Mouse (Mus musculus): Measurements from ENCODE around the gene Prkar2a.

DNA sequence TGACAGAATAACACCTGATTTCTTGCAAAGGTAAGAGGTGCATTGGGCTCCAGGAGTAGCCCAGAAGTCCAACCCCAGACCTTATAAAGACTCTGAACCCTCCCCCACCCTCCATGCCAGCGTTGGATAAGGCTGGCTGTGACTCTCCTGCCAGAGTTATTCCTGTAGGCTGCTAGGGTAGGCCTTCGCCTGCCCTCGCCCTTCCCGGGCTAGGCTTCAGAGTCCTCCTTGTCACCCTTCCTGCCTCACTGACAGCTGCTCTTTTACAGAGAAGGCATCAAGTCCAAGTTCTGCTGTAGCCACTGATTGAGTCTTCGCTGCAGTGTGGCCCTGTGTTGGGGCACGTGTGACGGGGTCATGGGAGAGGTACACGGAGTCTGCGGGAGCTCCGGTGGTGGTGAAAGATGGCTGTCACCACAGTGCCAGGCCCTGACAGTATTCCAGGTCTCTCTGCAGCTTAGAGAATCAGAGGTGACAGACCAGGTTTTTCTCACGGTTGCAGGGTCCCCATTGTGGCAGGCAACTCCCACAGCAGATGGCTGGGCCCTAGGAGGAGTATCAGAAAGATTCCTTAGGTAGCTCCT is 59.6 kb downstream of the Prkar2a start:
- TF ChIP-seq POLR2A (IDR thresholded peaks at IDR 0.05; ENCODE audit: borderline replicate concordance, insufficient read depth, low read length) (no peak), CTCF (IDR thresholded peaks at IDR 0.05; ENCODE audit: borderline replicate concordance, insufficient read depth, low read depth, low read length) (no peak)
